Mouse (Mus musculus) forebrain, embryonic 15.5 days (tissue): Measurements from ENCODE around the gene Chchd1. TPM values are rescaled to one million over a fixed set of nuclear protein-coding genes. Genes with fewer than 3 reads are reported as not detected.

Source experiments
- ATAC-seq: fragments of 200-750 bp; cut with Nextera tagmentation; replicated peaks from 2 replicates; pipeline ENCODE4 v1.8.0; 2017; ENCODE audit warnings: mild to moderate bottlenecking, moderate TSS enrichment, moderate library complexity
- H3K27ac ChIP-seq: fragments of 300-500 bp; sonication (generic); replicated peaks from 2 replicates; pipeline ENCODE4 v1.5.1; 2015; ENCODE audit warnings: mild to moderate bottlenecking, inconsistent platforms
- H3K27me3 ChIP-seq: fragments of 300-500 bp; sonication (generic); 2 replicates; pipeline ENCODE4 v1.6.1; 2015; ENCODE audit warnings: inconsistent platforms
- H3K36me3 ChIP-seq: fragments of 300-500 bp; sonication (generic); 2 replicates; pipeline ENCODE4 v1.6.1; 2015; ENCODE audit warnings: mild to moderate bottlenecking, inconsistent platforms
- H3K4me1 ChIP-seq: fragments of 300-500 bp; sonication (generic); 2 replicates; pipeline ENCODE4 v1.6.1; 2015; ENCODE audit warnings: inconsistent platforms
- H3K4me2 ChIP-seq: fragments of 300-500 bp; sonication (generic); replicated peaks from 2 replicates; pipeline ENCODE4 v1.6.1; 2015; ENCODE audit warnings: mild to moderate bottlenecking, inconsistent platforms
- H3K4me3 ChIP-seq: fragments of 300-500 bp; sonication (generic); 2 replicates; pipeline ENCODE4 v1.5.1; 2015; ENCODE audit warnings: mild to moderate bottlenecking, inconsistent platforms
- H3K9ac ChIP-seq: fragments of 300-500 bp; sonication (generic); replicated peaks from 2 replicates; pipeline ENCODE4 v1.6.1; 2015; ENCODE audit warnings: mild to moderate bottlenecking, inconsistent platforms
- H3K9me3 ChIP-seq: fragments of 300-500 bp; sonication (generic); 2 replicates; pipeline ENCODE4 v1.6.1; 2016; ENCODE audit warnings: inconsistent platforms
- WGBS: fragments of 180-500 bp; shearing (Covaris S2); methylation state at CpG from one replicate; pipeline ENCODE4 v1.1.7; 2015; ENCODE audit warnings: mixed read lengths; 5-methylcytosine and 5-hydroxymethylcytosine counted together
- polyA plus RNA-seq: library from polyadenylated mRNA; unstranded; fragments of >200 nt; fragmentation: Nextera tagmentation; extraction: Ambion mirVana; gene quantifications from 2 replicates; pipeline ENCODE4 v1.2.1, GENCODE M21; 2015

Gene Chchd1
- polyA plus RNA-seq, 1 experiment from 2014 or later: 213 TPM

GRCm38 (mm10) chr14:20707201-20708190, 4.7 kb downstream of the Chchd1 start, which contains the start of gene Zswim8:
Gene Zswim8 (plus strand): TSS chr14:20707552.
- Histone ChIP-seq H3K27ac (peak within 1 kb of the TSS; percentile 93), H3K4me1 (peaks cover 35% of the 10 kb centered on the region), H3K4me2 (peak within 1 kb of the TSS; percentile 69), H3K27me3 (no peaks in the 10 kb centered on the region), H3K9me3 (no peaks in the 10 kb centered on the region), H3K9ac (peak within 1 kb of the TSS; percentile 77), H3K36me3 (peaks cover 34% of the 10 kb centered on the region), H3K4me3 (peak within 1 kb of the TSS; percentile 58)
- ATAC-seq: peak; percentile 93
- under 1% methylated on average over 80 of the region's 80 CpGs for WGBS

- 5% methylated on average over 10 of the region's 10 CpGs for WGBS
- peaks cover 42% of the 10 kb centered on the region for H3K36me3 ChIP-seq
Measured at GRCm38 (mm10) chr14:20708239-20708638, 5.4 kb downstream of the Chchd1 start.

GRCm38 (mm10) chr14:20713832-20714231, 11.0 kb downstream of the Chchd1 start:
- H3K27me3 ChIP-seq: no peaks in the 10 kb centered on the region
- peaks cover 10% of the 10 kb centered on the region for H3K4me1 ChIP-seq
- no peak overlapping the region for H3K4me3 ChIP-seq
- peaks cover 84% of the 10 kb centered on the region for H3K36me3 ChIP-seq
- WGBS: 81% methylated on average over 11 of the region's 11 CpGs
- ATAC-seq: no peak
- no peak overlapping the region for H3K9ac ChIP-seq
- H3K4me2 ChIP-seq: no peak overlapping the region
- H3K27ac ChIP-seq: no peak overlapping the region
- no peaks in the 10 kb centered on the region for H3K9me3 ChIP-seq

More at GRCm38 (mm10) chr14:20708239-20708638, 5.4 kb downstream of the Chchd1 start:
- no peaks in the 10 kb centered on the region for H3K27me3 ChIP-seq
- H3K9ac ChIP-seq: peak overlapping the region; percentile 77
- H3K4me2 ChIP-seq: peak overlapping the region; percentile 69
- H3K27ac ChIP-seq: peak overlapping the region; percentile 93
- H3K4me3 ChIP-seq: peak overlapping the region; percentile 58
- no peaks in the 10 kb centered on the region for H3K9me3 ChIP-seq
- ATAC-seq: no peak
- peaks cover 35% of the 10 kb centered on the region for H3K4me1 ChIP-seq

- H3K4me1 ChIP-seq: no peaks in the 10 kb centered on the region
- H3K4me2 ChIP-seq: no peak overlapping the region
- no peaks in the 10 kb centered on the region for H3K9me3 ChIP-seq
- H3K9ac ChIP-seq: no peak overlapping the region
- H3K27ac ChIP-seq: no peak overlapping the region
- H3K36me3 ChIP-seq: peaks cover 98% of the 10 kb centered on the region
- H3K27me3 ChIP-seq: no peaks in the 10 kb centered on the region
- no peak overlapping the region for H3K4me3 ChIP-seq
- 91% methylated on average over 10 of the region's 10 CpGs for WGBS
- no peak for ATAC-seq
Measured at GRCm38 (mm10) chr14:20718443-20718842, 15.6 kb downstream of the Chchd1 start.

GRCm38 (mm10) chr14:20719767-20720166, 17.0 kb downstream of the Chchd1 start:
- Histone ChIP-seq H3K9me3 (no peaks in the 10 kb centered on the region), H3K4me3 (no peak overlapping the region), H3K36me3 (peaks cover 91% of the 10 kb centered on the region), H3K4me2 (no peak overlapping the region), H3K9ac (no peak overlapping the region), H3K27me3 (no peaks in the 10 kb centered on the region), H3K27ac (no peak overlapping the region), H3K4me1 (no peaks in the 10 kb centered on the region)
- ATAC-seq: no peak
- WGBS: 93% methylated on average over 12 of the region's 12 CpGs

- H3K9me3 ChIP-seq: no peaks in the 10 kb centered on the region
- no peak overlapping the region for H3K4me2 ChIP-seq
- 86% methylated on average over 4 of the region's 4 CpGs for WGBS
- ATAC-seq: peak; percentile 30; the same call in 1 of the 2 replicates
- H3K27ac ChIP-seq: no peak overlapping the region
- H3K4me3 ChIP-seq: no peak overlapping the region
- H3K36me3 ChIP-seq: peaks cover 89% of the 10 kb centered on the region
- no peak overlapping the region for H3K9ac ChIP-seq
- no peaks in the 10 kb centered on the region for H3K27me3 ChIP-seq
- no peaks in the 10 kb centered on the region for H3K4me1 ChIP-seq
Measured at GRCm38 (mm10) chr14:20721371-20721770, 18.6 kb downstream of the Chchd1 start.

- Histone ChIP-seq H3K4me2 (no peak overlapping the region), H3K9ac (no peak overlapping the region), H3K36me3 (peaks cover 86% of the 10 kb centered on the region), H3K4me3 (no peak overlapping the region), H3K4me1 (no peaks in the 10 kb centered on the region), H3K27me3 (no peaks in the 10 kb centered on the region), H3K9me3 (no peaks in the 10 kb centered on the region), H3K27ac (no peak overlapping the region)
- WGBS: 90% methylated on average over 12 of the region's 12 CpGs
- no peak for ATAC-seq
Measured at GRCm38 (mm10) chr14:20723006-20723405, 20.2 kb downstream of the Chchd1 start.

GRCm38 (mm10) chr14:20724043-20724442, 21.2 kb downstream of the Chchd1 start:
- H3K27me3 ChIP-seq: no peaks in the 10 kb centered on the region
- H3K9me3 ChIP-seq: no peaks in the 10 kb centered on the region
- WGBS: 20% methylated on average over 5 of the region's 5 CpGs
- no peak overlapping the region for H3K9ac ChIP-seq
- H3K27ac ChIP-seq: no peak overlapping the region
- peak; percentile 49 for ATAC-seq
- no peaks in the 10 kb centered on the region for H3K4me1 ChIP-seq
- H3K36me3 ChIP-seq: peaks cover 85% of the 10 kb centered on the region
- H3K4me3 ChIP-seq: no peak overlapping the region
- H3K4me2 ChIP-seq: no peak overlapping the region

- 88% methylated on average over 6 of the region's 6 CpGs for WGBS
- peaks cover 84% of the 10 kb centered on the region for H3K36me3 ChIP-seq
Measured at GRCm38 (mm10) chr14:20725660-20726339, 23.0 kb downstream of the Chchd1 start.

GRCm38 (mm10) chr14:20729871-20730270, 27.1 kb downstream of the Chchd1 start:
- H3K4me3 ChIP-seq: no peak overlapping the region
- peaks cover 12% of the 10 kb centered on the region for H3K4me1 ChIP-seq
- no peak overlapping the region for H3K9ac ChIP-seq
- H3K27me3 ChIP-seq: no peaks in the 10 kb centered on the region
- H3K4me2 ChIP-seq: no peak overlapping the region
- peaks cover 51% of the 10 kb centered on the region for H3K36me3 ChIP-seq
- H3K9me3 ChIP-seq: no peaks in the 10 kb centered on the region
- 93% methylated on average over 9 of the region's 9 CpGs for WGBS
- no peak for ATAC-seq
- H3K27ac ChIP-seq: no peak overlapping the region

More at GRCm38 (mm10) chr14:20725660-20726339, 23.0 kb downstream of the Chchd1 start:
- H3K27ac ChIP-seq: no peak overlapping the region
- no peak overlapping the region for H3K4me2 ChIP-seq
- no peak overlapping the region for H3K4me3 ChIP-seq
- H3K9ac ChIP-seq: no peak overlapping the region
- no peak for ATAC-seq
- no peaks in the 10 kb centered on the region for H3K9me3 ChIP-seq
- H3K27me3 ChIP-seq: no peaks in the 10 kb centered on the region
- no peaks in the 10 kb centered on the region for H3K4me1 ChIP-seq

GRCm38 (mm10) chr14:20730853-20731602, 28.2 kb downstream of the Chchd1 start:
- Histone ChIP-seq H3K9ac (no peak overlapping the region), H3K4me3 (no peak overlapping the region), H3K36me3 (peaks cover 45% of the 10 kb centered on the region), H3K9me3 (no peaks in the 10 kb centered on the region), H3K4me2 (no peak overlapping the region), H3K27ac (no peak overlapping the region), H3K4me1 (peaks cover 15% of the 10 kb centered on the region), H3K27me3 (no peaks in the 10 kb centered on the region)
- no peak for ATAC-seq
- 91% methylated on average over 9 of the region's 9 CpGs for WGBS
